Mouse (Mus musculus) erythroblast, adult 5-6 weeks (primary cell): ENCODE measurements around the gene Bbof1. TPM values are rescaled to one million over a fixed set of nuclear protein-coding genes. Genes with fewer than 3 reads are reported as not detected.

Experiments used
- ATAC-seq: replicated peaks from 2 replicates; pipeline ENCODE4 v1.8.0; 2016; ENCODE audit warnings: moderate number of reproducible peaks, mild to moderate bottlenecking, moderate TSS enrichment, inconsistent platforms; ENCODE audit not compliant: poor library complexity, low FRiP score, severe bottlenecking
- total RNA-seq, 2 experiments: library from RNA; stranded (forward) in 1 of 2; stranded (reverse) in 1 of 2; fragments of 150-400 nt in 1 of 2; fragments of 200-764, 138-1000 nt in 1 of 2; gene quantifications; 2 replicates each; pipeline versions ENCODE4 v1.2.3 to v1.2.4; 2015 to 2017; ENCODE audit warnings: low replicate concordance in 2 of 2

The Bbof1 gene
- total RNA-seq (2015; ENCODE audit: low replicate concordance) = not detected in 2 replicates
- total RNA-seq (2017; ENCODE audit: low replicate concordance) = 0.26 and 0.84 TPM in 2 replicates

DNA sequence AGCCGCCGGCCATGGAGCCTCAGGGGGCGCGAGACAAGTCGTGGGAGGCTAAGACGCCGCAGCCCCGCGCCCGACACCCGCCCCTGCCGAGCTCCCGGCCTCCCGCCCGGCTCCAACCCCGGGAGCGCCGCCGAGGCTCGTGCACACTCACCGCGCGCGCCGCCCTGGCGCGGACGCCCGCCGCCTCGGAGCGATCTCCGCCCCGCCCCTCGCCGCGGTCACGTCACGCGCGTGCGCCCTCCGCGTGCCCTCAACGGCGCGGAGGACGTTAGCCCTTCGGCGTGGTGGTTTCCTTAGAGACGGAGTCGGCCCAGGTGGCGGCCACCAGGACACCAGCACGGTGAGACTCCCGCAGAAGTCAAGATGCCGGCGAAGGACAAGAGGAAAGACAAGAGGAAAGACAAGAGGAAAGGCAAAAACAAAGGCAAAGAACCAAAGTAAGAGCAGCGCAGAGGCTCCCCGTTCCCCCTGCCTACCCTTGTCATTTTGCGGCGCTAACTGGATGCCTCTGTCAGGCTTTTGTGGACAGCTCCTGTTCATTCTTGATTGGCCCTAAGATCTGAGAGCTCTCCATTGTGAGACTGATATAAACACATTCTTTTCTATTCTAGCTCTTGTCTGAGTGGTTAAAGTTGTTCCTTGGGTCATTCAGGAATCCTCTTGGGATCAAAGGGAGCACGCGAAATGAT lies at the start of gene Bbof1, which contains the start of gene Entpd5:
Gene Bbof1, plus strand, starts transcription at position 253 of the 689 bp plus-strand sequence.
Gene Entpd5, minus strand, starts transcription at position 211 of the 689 bp plus-strand sequence.
- peak; percentile 92 for ATAC-seq

DNA sequence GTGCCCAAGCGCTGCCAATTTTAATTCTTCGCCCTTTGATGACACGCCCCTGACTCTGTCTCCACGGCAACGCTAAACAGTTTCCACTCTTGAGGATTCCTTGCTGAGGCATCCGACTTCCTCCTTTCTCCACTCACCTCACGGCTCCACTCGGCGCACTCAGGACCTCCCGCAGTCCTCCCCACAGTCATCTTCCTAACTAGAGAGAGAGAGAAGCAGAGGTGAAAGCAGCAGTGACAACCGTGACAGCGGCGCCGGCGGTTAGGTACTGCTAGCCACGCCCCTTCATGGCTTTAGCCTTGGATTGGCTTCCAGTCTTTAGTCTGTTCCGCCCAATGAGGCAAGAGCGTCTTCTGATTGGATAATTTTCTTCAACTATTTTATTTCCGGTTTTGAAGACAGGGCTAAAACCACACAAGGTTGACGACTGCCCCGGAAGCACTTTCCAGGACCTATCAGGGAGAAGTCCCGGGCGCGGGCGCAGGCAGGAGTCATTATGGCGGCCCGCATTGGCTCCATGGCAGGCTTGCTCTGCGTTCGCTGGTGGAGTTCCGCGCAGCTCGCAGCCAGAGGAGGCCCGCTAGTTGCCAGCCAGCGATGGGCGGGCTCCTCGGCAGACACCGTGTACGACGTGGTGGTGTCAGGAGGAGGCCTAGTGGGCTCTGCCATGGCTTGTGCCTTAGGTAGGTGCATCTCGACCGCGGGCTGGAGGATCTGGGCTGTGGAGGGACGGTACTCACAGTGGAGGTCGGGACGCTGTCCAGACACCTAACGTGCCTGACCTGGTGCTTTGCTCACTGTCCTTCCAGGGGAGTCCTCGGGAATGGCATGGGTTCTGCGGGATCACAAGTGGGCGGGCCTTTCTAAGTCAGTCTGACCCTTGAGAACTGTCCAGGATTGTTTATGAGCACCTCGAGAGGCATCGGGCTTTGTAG lies 47.0 kb upstream of the Bbof1 start, which contains the start of the genes Coq6 and Fam161b:
Gene Coq6, plus strand, starts transcription at position 103 of the 935 bp plus-strand sequence.
Gene Fam161b, minus strand, starts transcription at position 279 of the 935 bp plus-strand sequence.
- peak; percentile 95 for ATAC-seq

- no peak for ATAC-seq
Measured at GRCm38 (mm10) chr12:84362872-84363271, 46.0 kb upstream of the Bbof1 start.

DNA sequence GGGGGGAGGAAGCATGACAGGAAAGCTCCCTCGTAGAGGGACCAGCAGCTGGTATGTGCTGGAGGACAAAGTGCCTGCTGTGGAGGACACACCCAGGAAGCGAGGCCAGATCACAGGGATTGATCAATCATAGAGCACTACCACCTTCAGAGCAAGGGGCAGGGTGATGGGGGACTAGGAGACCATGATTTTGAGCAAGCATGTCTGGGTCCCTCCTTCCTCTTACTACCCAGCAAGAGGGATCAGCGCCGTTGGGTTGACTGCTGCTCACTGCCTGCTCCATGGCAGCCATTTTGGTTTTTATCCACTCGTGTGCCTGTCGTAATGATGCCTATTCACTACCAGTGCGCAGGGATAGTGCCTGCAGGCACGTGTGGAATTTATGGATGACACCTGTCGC lies 44.6 kb upstream of the Bbof1 start:
- ATAC-seq = no peak

GRCm38 (mm10) chr12:84365137-84365536 lies 43.7 kb upstream of the Bbof1 start:
- no peak for ATAC-seq

DNA sequence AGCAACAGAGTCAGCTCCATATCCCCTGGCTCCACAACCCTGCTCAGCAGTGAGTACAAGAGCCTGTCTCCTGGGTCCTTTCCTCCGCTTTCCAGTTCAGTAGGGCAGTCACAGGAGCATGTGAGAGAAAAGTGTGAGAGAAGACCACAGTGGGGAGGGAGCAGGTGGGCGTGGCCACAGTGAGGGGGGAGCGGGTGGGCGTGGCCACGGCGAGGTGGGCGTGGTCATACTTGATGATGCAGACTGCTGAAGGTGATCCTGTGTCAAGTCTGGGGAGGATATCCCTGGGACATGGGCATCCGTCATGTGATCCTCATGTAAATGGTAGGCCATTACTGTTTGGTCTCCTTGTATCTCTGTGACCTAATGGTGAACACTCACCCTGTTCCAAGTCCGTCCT lies 41.9 kb upstream of the Bbof1 start:
- ATAC-seq = 0 out of 2 replicates have a peak, but pooled peaks have one; percentile 28

- ATAC-seq = no peak
Measured at GRCm38 (mm10) chr12:84371647-84372046, 37.2 kb upstream of the Bbof1 start.

GRCm38 (mm10) chr12:84373831-84374481 lies 34.9 kb upstream of the Bbof1 start:
- no peak for ATAC-seq

- no peak for ATAC-seq
Measured at GRCm38 (mm10) chr12:84382369-84382768, 26.5 kb upstream of the Bbof1 start.

- ATAC-seq = no peak
Measured at GRCm38 (mm10) chr12:84384644-84385081, 24.2 kb upstream of the Bbof1 start.

DNA sequence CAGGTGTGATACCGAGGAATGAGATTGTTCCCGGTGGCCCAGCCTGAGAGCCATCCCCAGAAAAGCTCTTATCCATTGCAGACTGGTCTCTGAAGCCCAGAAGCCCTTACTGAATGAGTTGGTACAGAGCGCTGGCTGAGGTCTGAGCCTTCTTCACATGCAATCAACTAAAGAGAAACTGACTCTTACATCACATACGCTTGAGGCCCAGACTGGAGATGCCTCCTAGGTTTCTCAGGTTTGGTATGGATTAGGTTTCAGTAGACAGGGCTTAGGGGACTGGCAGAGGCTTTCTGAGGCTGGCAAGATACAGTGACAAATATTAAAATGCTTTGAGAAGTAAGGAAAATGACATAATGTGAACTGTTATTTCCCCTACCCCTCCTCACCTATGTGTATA lies 23.5 kb upstream of the Bbof1 start:
- ATAC-seq = no peak

DNA sequence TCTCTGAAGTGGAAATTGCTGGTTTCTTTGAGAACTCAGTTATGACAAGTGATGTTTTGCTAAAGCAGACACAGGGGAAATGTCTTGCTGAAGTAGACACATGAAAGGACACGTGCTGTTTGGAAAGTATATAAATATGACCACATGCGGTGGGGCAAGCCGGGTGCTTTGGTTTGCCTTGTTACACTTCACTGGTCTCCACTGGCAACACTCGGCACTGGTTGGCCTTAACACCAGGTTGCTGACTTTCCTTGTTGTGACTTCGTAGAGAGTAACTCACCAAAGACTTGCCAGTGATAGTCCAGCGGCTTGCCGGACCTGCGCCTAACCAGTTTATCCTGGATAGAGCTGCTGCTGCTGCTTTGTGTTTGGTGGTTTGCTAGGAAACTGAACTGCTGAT lies 20.8 kb upstream of the Bbof1 start:
- no peak for ATAC-seq

DNA sequence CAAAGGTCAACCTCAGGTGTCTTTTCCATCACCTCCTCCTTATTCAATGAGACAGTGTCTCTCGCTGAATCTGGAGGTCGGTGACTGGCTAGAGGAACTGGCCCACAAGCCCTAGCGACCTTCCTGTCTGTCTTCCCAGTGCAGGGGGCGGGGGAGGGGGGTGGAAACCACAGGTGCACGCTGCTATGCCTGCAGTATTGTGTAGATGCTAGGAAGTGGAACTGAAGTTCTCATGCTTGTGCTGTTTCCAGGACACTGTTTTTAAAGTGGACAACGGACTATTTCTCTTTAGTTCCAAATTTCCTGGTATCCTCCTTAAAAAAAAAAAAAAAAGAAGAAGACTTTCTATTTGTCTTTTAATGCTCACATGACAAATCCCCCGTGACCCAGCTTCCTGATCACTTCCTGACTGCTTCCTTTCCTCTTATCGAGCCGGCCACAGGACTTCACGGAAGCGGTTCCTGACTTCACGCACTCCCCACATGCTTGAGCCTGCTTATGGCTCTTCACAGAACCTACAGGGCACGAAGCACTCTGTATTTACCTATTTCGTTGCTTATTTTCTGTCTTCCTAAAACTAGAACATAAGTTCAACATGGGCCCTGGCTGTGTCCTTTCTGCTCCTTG lies 20.0 kb upstream of the Bbof1 start:
- no peak for ATAC-seq

GRCm38 (mm10) chr12:84390336-84390735 lies 18.5 kb upstream of the Bbof1 start:
- no peak for ATAC-seq

- ATAC-seq = no peak
Measured at GRCm38 (mm10) chr12:84392681-84393080, 16.2 kb upstream of the Bbof1 start.

- ATAC-seq = no peak
Measured at GRCm38 (mm10) chr12:84393847-84394246, 15.0 kb upstream of the Bbof1 start.

DNA sequence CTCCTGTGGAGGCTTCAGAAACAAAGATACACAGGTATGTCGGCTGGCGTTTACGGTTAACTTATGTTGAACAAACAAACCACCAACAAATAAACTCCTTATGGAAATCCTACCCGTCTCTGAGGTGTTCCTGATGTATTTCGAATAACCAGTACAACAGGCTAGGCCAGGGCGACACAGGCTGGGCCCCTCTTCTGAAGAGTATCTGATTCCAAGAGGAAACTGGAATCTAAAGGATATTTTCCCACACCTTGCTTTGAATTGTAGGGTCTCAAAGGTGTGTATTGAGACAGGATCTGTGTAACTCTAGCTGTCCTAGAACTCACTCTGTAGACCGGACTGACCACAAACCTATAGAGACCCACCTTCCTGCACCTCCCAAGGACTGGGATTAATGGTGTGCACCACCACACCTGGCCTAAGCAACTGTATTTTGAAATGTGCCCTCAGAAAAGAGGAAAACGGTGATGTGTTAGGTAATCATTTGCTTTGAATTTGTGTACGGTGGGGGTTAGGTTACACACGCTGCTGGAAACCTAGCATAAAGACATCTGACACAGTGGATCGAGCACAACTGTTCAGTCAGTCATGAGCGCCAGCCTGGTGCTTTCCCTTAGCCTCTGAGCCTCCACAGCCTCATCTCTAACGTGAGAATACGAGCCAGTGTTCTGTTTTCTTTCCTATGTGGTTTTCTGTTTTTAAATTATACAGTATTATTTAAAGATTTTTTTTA lies 11.8 kb upstream of the Bbof1 start:
- ATAC-seq = no peak

DNA sequence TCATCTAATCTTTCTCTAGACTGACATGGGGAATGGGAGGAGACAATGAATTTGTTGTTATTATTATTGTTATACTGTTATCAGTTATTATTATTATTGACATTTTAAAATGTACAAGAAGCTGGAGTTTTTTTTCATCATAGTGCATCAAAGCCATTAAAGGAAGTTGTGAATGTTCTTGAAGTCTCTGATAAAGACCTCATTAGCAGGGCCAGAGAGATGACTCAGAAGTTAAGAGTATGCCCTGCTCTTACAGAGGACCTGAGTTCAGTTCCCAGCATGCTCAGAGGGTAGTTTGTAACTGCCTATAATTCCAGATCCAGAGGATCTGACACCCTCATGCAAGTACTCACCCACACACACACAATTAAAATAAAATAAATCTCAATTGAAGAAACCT lies 11.2 kb upstream of the Bbof1 start:
- no peak for ATAC-seq

GRCm38 (mm10) chr12:84398629-84399028 lies 10.2 kb upstream of the Bbof1 start:
- ATAC-seq = no peak
